Mouse (Mus musculus): ENCODE data around the gene Hes2. TPM values are rescaled to one million over a fixed set of nuclear protein-coding genes. Genes with fewer than 3 reads are reported as not detected.

The Hes2 gene
- not detected for total RNA-seq (2023)

DNA sequence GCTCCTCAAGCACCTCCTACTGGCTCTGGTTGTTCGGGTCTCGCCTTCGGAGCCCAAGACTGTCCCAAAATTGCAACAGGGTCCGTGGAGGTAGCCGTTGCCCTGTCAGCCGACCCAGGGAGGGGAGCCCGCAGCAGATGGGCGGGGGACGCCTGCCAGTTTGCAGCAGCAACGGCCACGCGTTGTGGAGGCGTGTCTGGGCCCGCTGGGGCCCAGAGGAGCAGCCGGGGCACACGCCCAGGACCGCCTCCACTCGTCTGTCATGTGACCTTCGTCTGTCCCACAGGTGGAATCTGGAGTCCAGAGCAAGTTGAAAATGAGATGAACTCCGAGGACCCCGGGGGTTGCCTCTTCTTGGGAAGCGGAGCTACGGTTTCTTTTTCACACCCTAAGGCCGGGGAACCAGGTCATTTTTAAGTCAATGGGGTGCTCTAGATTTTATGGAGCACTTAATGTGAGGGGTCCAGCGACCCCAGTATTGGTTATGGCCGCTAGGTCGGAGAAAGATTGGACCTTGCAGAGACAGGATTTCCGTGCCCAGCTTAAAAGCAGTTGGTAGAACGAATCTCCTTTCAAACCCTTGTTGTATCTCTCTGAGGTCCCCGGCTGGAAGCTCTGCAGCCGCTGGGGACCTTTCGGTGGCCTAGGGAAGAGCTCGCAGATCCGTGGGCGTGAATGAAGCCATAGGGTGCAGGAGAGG lies at the start of gene Hes2:
TSS of gene Hes2 (plus strand) at position 283 of the 700 bp plus-strand sequence.

GRCm38 (mm10) chr4:152115921-152116612 lies 42.6 kb upstream of the Hes2 start, which contains the start of gene Tnfrsf25:
Gene Tnfrsf25 (plus strand): TSS chr4:152115934.

GRCm38 (mm10) chr4:152151966-152152544 lies 6.6 kb upstream of the Hes2 start, which contains the start of gene Espn:
Gene Espn (minus strand): TSS chr4:152152371.

DNA sequence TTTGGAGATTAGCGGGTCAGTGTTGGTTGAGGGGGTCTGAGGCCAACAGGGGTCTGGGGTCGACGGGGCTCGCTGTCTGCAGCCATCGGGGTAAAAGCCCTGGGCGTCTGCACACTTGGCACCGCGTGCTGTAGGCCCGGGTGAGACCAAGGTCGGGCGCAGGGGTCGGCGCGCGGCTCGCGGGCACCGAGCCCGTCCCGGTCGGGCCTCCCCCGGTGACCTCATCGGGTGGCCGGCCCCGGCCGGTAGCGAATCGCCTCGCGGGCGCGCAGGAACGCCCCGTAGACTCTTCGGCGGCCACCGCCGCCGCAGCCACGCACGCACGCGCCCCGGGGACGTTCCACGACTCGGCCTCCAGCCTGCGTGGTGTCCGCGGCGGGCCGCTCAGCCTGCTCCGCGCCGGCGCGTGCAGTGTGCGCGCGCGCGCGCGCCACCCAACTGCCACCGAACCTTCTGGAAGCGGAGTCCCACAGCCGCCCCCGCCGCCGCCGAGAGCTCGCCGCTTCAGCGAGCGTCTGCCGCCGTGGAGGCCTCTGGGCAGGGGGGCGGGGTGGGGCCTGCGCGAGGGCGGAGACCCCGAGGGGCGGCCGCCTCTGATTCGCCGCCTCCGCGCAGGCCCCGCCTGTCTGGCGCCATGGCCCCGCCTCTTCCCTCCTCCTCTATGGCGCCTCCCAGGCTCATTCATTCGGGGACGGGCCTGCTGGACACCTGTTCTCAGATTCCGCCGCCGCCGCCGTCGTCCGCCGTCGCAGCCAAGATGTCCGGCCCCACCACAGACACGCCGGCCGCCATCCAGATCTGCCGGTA lies 19.1 kb downstream of the Hes2 start, which contains the start of gene Acot7:
TSS of gene Acot7 (plus strand) at position 598 of the 807 bp plus-strand sequence.

Other genes starting within 250 kb of the Hes2 start
- 52.0 TPM for gene Dnajc11, start 225.2 kb upstream of the Hes2 start, total RNA-seq (2023)
- gene Thap3, start 169.9 kb upstream of the Hes2 start, total RNA-seq (2023): 39.3 TPM
- 6.7 TPM for gene Phf13, start 162.6 kb upstream of the Hes2 start, total RNA-seq (2023)
- 26.0 TPM for gene Klhl21, start 150.1 kb upstream of the Hes2 start, total RNA-seq (2023)
- 19.7 TPM for gene Zbtb48, start 131.2 kb upstream of the Hes2 start, total RNA-seq (2023)
- not detected for gene Tas1r1, start 120.3 kb upstream of the Hes2 start, total RNA-seq (2023)
- gene Nol9, start 119.5 kb upstream of the Hes2 start, total RNA-seq (2023): 43.3 TPM
- gene Plekhg5, start 86.4 kb upstream of the Hes2 start, total RNA-seq (2023): 2.4 TPM
- 9.0 TPM for gene Tnfrsf25, start 42.9 kb upstream of the Hes2 start, total RNA-seq (2023)
- 0.64 TPM for gene Espn, start 6.5 kb upstream of the Hes2 start, total RNA-seq (2023)
- gene Acot7, start 19.3 kb downstream of the Hes2 start, total RNA-seq (2023): 11.1 TPM
- gene Gpr153, start 115.4 kb downstream of the Hes2 start, total RNA-seq (2023): 0.58 TPM
- not detected for gene Hes3, start 132.8 kb downstream of the Hes2 start, total RNA-seq (2023)
- 18.1 TPM for gene Icmt, start 138.4 kb downstream of the Hes2 start, total RNA-seq (2023)
- gene Rnf207, start 160.1 kb downstream of the Hes2 start, total RNA-seq (2023): not detected
- gene Rpl22, start 166.9 kb downstream of the Hes2 start, total RNA-seq (2023): 1,082 TPM
- 0.06 TPM for gene Chd5, start 179.8 kb downstream of the Hes2 start, total RNA-seq (2023)